Mouse (Mus musculus) adrenal gland, postnatal 4 days (tissue): Measurements from ENCODE around the gene Sigmar1. TPM values are rescaled to one million over a fixed set of nuclear protein-coding genes. Genes with fewer than 3 reads are reported as not detected.

Source experiments
- total RNA-seq, 2 experiments: library from RNA; stranded (reverse); gene quantifications; 2 replicates each; pipeline ENCODE4 v1.2.3; 2021

The Sigmar1 gene
- total RNA-seq, 2 experiments from 2014 or later, result 70.9 to 74.0 TPM

Other genes with a start within 250 kb of the Sigmar1 start
- 1 to 10 TPM in 1 of 2 experiments, under 1 TPM in 1; 0.56 to 1.2 TPM for gene 1110017D15Rik, start 238.8 kb downstream of the Sigmar1 start, total RNA-seq
- 10 to 100 TPM; 31.2 to 34.6 TPM for gene Fam219a, start 186.6 kb downstream of the Sigmar1 start, total RNA-seq
- gene Dnaic1, start 186.4 kb downstream of the Sigmar1 start, total RNA-seq, result 1 to 10 TPM in 1 of 2 experiments, under 1 TPM in 1; 0.11 to 1.9 TPM
- 1 to 10 TPM; 8.9 to 9.1 TPM for gene Enho, start 115.8 kb downstream of the Sigmar1 start, total RNA-seq
- 10 to 100 TPM; 46.1 to 52.3 TPM for gene Cntfr, start 59.1 kb downstream of the Sigmar1 start, total RNA-seq
- 10 to 100 TPM; 87.9 to 89.4 TPM for gene Il11ra1, start 56.2 kb downstream of the Sigmar1 start, total RNA-seq
- 10 to 100 TPM; 38.2 to 41.5 TPM for gene Rpp25l, start 42.6 kb downstream of the Sigmar1 start, total RNA-seq
- 100 to 1,000 TPM in 1 of 2 experiments, 10 to 100 TPM in 1; 90.7 to 103 TPM for gene Dctn3, start 33.0 kb downstream of the Sigmar1 start, total RNA-seq
- not detected for gene Arid3c, start 25.0 kb downstream of the Sigmar1 start, total RNA-seq
- 10 to 100 TPM; 49.6 to 52.6 TPM for gene Galt, start 929 bp downstream of the Sigmar1 start, total RNA-seq
- gene Ccl27a, start 18.1 kb upstream of the Sigmar1 start, total RNA-seq, result 10 to 100 TPM; 36.2 to 40.5 TPM
- gene Gm21541, start 147.5 kb upstream of the Sigmar1 start, total RNA-seq, result not detected
- gene Gm20878, start 185.4 kb upstream of the Sigmar1 start, total RNA-seq, result 1 to 10 TPM; 5.5 to 6.1 TPM
- gene Fam205a4, start 209.9 kb upstream of the Sigmar1 start, total RNA-seq, result under 1 TPM in 1 of 2 experiments, not detected in 1; 0.76 TPM